Mouse (Mus musculus): ENCODE data around the gene Atxn7l1. TPM values are rescaled to one million over a fixed set of nuclear protein-coding genes. Genes with fewer than 3 reads are reported as not detected.

Atxn7l1 gene
- total RNA-seq (2014; fragmentation: Nextera tagmentation) (116 and 120 TPM in 2 replicates), total RNA-seq (2017) (29.5 and 49.3 TPM in 2 replicates)

- peak; percentile 97 for ATAC-seq (replicated peaks; ENCODE audit: low FRiP score, low TSS enrichment, poor library complexity, severe bottlenecking)
Observed at GRCm38 (mm10) chr12:33147497-33148267, at the start of gene Atxn7l1. Gene Atxn7l1, plus strand, starts transcription at chr12:33147693.

- ATAC-seq (replicated peaks; ENCODE audit: low FRiP score, low TSS enrichment, poor library complexity, severe bottlenecking): no peak
Observed at GRCm38 (mm10) chr12:33101627-33102026, 45.9 kb upstream of the Atxn7l1 start.

DNA sequence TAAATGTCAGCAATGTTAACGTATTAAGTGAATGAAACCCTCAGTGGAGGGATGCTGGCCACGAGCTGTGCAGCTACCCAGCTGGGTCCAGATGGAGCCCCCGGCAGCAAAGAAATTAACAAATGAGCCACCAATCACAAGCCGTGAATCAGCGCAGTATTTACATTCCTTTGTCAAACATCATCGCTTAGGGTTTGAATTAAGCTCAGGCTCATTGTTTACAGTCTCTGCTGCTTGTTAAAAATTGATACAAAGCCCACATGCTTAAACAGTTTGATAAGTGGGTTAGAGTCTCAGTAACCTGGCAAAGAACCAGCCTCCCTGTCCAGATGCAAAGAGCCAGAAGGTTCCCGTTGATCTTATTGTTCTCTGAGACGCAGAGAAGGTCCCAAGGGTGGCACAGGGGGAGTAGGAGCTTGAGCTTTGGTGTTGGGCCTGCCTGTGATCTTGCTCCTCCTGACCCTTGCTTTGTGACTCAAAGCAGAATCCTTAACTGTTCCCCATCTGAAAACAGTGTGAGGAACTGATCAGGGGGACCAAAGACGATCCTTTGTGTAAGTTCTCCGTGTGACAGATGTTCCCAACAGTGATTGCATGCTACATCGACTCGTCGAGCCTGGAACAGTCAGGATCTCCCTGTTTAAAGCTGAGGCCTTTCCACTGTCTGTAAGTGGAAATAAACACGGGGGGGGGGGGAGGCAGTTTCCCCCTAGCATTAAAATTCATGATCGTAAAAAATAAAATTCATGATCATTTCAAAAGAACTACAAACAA is 45.0 kb upstream of the Atxn7l1 start:
- ATAC-seq (replicated peaks; ENCODE audit: low FRiP score, low TSS enrichment, poor library complexity, severe bottlenecking): no peak

- ATAC-seq (replicated peaks; ENCODE audit: low FRiP score, low TSS enrichment, poor library complexity, severe bottlenecking): no peak
Observed at GRCm38 (mm10) chr12:33105724-33106123, 41.8 kb upstream of the Atxn7l1 start.

DNA sequence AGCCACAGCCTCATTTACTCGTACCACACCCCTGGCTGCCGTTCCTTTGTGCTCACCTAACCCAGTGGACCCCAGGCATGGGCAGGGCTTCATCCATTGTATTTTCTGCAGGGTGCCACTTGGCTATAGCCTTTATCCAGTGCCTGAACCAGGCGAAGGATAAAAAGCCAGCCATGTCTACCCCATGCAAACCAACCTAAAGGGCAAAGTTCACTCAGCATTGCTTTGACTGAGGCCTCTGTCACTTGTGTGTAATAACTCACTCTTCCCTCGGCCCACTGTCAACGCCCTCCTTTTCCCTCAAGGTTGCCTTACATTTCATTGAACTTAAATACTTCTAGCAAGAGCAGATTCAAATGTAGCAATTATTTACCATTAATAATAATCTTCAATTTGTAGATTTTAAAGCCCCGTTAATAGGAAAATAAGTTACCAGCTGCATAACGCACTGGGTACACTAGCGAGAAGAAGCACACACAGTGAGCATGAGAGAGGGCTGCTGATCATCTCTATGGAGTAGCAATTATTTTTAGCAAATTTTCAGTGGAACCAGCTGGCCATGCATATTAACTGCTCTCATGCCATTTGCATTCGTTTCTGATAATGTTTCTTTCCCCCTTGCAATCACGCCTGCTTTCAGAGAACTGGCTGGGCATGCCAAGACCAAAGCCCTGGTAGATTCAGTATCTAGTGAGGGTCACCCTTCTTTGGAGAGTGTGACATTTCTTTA is 40.9 kb upstream of the Atxn7l1 start:
- no peak for ATAC-seq (replicated peaks; ENCODE audit: low FRiP score, low TSS enrichment, poor library complexity, severe bottlenecking)

DNA sequence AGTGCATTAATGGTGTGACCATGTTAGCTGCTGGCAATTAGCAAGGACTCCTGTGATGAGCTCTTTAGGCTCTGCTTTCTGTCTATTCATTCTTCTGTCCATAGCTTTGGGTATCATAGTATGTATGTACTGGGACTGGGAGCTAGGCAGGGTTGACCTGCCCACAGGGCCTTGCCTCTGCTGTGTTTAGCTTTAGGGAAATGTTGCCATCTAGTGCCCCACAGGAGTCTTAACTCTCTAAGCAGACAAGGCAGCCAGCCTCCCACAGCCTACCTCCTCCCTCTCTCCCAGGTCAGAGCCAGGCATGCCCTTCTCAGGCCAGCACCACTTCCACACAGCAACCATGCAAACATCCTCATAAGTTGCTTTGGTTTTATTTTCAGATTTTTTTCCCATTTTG is 38.0 kb upstream of the Atxn7l1 start:
- ATAC-seq (replicated peaks; ENCODE audit: low FRiP score, low TSS enrichment, poor library complexity, severe bottlenecking): peak; percentile 63

- no peak for ATAC-seq (replicated peaks; ENCODE audit: low FRiP score, low TSS enrichment, poor library complexity, severe bottlenecking)
Observed at GRCm38 (mm10) chr12:33110894-33111471, 36.5 kb upstream of the Atxn7l1 start.

DNA sequence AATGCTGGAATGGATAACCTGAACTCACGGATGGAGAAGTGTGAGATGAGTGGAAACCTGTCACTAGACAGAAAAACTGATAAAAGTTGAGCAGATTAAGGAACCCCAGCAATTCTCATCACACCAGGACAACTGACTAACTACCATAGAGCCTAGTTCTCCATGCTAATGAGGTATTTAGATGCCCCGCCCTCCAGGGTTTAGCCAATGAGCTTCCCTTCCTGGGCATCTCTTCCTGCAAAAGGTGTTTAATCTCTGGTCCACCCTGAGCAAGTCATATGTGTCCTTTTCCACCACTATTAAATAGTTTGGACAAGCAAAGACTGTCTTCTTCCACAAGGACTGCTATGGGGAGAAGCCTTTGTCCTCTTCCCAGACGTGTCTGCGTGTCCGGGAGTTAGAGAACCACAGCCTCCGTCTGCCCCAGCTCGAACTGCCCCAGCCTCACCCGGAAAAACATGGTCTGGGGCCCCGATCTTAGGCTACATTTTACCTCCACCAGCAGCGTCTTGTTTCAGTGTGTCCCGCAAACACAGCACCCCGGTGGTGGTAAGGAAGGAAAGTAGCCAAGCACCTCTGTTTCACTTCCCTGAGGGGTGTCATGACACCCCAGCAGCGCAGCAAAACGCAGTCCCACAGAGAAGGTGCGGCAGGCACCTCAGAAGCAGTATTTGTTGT is 28.7 kb upstream of the Atxn7l1 start:
- ATAC-seq (replicated peaks; ENCODE audit: low FRiP score, low TSS enrichment, poor library complexity, severe bottlenecking): no peak

GRCm38 (mm10) chr12:33125594-33126227 is 21.8 kb upstream of the Atxn7l1 start:
- no peak for ATAC-seq (replicated peaks; ENCODE audit: low FRiP score, low TSS enrichment, poor library complexity, severe bottlenecking)

DNA sequence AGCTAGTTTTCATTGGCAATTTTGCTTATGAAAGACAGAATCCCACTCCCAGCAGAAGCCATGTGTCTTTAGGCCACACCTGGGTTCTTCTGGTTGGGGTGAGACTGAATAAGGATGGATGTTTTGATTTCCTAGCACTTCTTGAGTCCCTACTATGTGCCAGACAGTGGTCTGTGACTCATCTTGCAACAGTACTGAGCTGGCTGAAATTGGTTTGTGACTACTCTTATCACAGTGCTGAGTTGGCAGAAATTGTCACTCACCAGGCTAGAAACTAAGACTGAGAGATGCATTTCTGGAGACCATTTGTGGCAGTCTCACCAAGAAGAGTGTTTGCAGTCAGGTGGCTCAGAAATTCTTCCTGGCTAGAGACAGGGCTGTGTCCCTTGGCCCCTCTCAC is 21.2 kb upstream of the Atxn7l1 start:
- ATAC-seq (replicated peaks; ENCODE audit: low FRiP score, low TSS enrichment, poor library complexity, severe bottlenecking): no peak

- ATAC-seq (replicated peaks; ENCODE audit: low FRiP score, low TSS enrichment, poor library complexity, severe bottlenecking): no peak
Observed at GRCm38 (mm10) chr12:33128121-33128520, 19.4 kb upstream of the Atxn7l1 start.

DNA sequence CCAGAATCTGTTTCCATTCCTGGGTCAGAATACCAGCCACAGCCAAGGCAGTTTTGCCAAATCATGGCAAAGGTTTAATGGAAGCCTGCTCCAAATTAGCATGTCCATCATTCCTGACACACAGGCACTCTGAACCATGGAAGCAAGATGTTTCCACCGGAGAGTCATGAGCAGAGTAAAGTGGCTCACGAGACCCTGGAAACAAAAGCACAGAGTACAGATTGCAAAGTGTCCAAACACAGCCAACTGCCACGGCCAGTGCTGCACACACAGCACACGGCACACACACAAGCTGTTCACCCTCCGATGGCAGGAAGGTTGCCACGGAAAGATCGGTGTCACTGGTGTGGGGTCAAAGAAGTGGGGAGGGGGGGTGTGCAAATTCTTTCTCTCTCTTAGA is 18.8 kb upstream of the Atxn7l1 start:
- no peak for ATAC-seq (replicated peaks; ENCODE audit: low FRiP score, low TSS enrichment, poor library complexity, severe bottlenecking)

DNA sequence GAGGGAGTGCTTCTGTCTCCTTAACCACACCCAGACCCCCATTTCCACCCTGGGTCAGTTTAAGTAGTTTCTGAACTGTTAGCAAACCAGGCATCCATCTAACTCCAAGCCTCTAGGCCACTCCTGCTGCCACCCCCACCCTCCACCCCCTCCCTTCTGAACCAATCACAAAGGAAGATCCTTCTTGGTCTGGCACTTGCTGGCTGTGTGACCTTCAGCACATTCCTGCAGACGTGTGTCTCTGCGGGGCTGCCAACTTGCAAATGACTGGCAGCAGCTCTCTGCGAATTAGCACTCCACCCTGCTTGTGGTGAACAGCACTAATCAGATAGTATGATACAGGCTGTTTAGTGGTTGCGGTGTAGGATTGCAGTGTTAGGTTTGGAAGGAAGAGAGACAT is 18.1 kb upstream of the Atxn7l1 start:
- ATAC-seq (replicated peaks; ENCODE audit: low FRiP score, low TSS enrichment, poor library complexity, severe bottlenecking): peak; percentile 88

DNA sequence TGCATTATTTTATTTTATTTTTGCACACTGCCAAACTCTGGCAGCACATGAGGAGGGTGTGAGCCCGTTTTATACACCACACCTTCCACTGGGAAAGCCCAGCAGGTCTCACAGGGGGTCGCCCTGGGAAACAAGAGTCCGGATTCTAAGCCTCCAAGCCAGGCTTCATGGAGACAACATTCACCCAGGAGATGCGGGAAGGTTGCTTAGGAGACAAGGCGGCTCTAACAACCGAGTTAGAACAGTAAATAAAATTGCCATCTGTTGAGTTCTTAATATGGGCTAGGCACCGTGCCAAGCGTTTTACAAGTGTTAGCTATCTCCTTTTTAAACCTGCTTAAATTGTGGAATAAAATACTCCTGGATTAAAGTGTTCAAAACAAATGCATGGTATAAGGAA is 17.1 kb upstream of the Atxn7l1 start:
- no peak for ATAC-seq (replicated peaks; ENCODE audit: low FRiP score, low TSS enrichment, poor library complexity, severe bottlenecking)

- ATAC-seq (replicated peaks; ENCODE audit: low FRiP score, low TSS enrichment, poor library complexity, severe bottlenecking): no peak
Observed at GRCm38 (mm10) chr12:33131796-33132195, 15.7 kb upstream of the Atxn7l1 start.

GRCm38 (mm10) chr12:33137857-33138256 is 9.6 kb upstream of the Atxn7l1 start:
- ATAC-seq (replicated peaks; ENCODE audit: low FRiP score, low TSS enrichment, poor library complexity, severe bottlenecking): no peak

GRCm38 (mm10) chr12:33139083-33139482 is 8.4 kb upstream of the Atxn7l1 start:
- ATAC-seq (replicated peaks; ENCODE audit: low FRiP score, low TSS enrichment, poor library complexity, severe bottlenecking): no peak

- ATAC-seq (replicated peaks; ENCODE audit: low FRiP score, low TSS enrichment, poor library complexity, severe bottlenecking): no peak
Observed at GRCm38 (mm10) chr12:33144456-33144855, 3.0 kb upstream of the Atxn7l1 start.

Data from megakaryocyte-erythroid progenitor cell, adult 5-6 weeks (primary cell).